Mouse (Mus musculus) cerebellum, adult 8-10 months (tissue): ENCODE measurements around the gene Slc6a15.

Experiments used
- DNase-seq: peaks from one replicate; pipeline ENCODE4 v3.0.0; 2022

The Slc6a15 gene

DNA sequence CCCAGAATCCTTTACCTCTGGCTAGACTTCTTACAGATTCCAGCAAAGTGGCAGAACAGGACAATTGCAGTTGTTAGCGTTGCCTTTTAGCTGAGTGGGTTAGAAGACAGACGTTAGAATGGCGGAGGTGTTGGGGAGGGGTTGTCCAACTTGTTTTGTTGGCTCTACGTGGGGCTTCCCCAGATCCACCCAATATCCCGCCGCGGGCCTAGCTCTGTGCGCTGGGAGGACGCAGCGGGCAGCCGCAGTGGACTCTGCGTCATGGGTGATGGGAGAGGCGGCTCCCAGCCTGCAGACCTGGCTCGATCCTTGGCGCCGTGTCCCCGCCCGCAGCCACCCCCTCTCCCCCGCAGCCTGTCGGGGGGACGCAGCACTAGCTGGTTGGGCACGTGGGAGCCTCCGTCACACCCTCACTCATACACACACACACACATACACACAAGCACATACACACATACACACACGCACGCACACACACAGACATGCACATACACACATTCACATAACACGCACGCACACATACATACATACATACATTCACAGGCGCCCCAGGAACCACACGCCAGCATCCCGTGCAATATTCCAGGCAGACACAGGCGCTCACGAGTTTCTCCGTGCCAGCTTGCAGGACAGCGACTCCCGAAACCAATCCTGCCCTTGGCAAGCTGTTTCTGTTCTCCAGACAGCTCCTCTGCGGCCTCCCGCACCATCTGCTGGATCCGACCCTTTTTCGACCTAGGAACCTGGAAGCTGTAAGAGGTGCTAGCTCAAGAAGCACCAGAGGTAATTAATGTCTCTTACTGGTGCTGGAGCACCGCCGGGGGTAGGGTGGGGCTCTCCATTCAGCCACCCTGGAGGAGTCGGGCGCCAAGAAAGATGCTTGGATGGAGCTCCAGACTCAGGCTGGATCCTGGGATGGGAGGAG is at the start of gene Slc6a15:
Gene Slc6a15 (plus strand): TSS at position 413 of the 925 bp plus-strand sequence.
- peak; percentile 69 for DNase-seq

GRCm38 (mm10) chr10:103321941-103322340 is 45.6 kb upstream of the Slc6a15 start:
- peak; percentile 5 for DNase-seq

DNA sequence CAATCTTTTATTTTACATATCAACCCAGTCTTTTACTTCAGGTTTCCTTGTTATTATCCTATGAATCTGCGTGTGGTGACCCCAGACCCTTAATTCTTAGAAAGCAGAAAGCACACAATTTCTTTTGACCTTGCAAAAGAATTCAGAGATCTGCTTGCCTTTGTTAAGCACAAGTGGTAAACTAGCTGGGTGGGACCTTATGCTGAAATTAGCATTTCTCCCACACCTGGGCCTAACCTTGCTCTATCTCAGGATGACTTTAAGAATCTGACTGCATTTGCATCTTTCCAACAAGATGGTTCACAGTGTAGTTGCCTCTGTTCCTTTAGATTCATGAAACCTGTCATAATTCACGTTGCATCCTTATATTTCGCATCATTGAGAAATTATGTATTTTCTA is 44.2 kb upstream of the Slc6a15 start:
- DNase-seq = no peak

GRCm38 (mm10) chr10:103334306-103334705 is 33.3 kb upstream of the Slc6a15 start:
- DNase-seq = no peak

- no peak for DNase-seq
Measured at GRCm38 (mm10) chr10:103339928-103340327, 27.7 kb upstream of the Slc6a15 start.

GRCm38 (mm10) chr10:103346797-103347196 is 20.8 kb upstream of the Slc6a15 start:
- DNase-seq = no peak

GRCm38 (mm10) chr10:103368296-103369080 is 905 bp downstream of the Slc6a15 start:
- peak; percentile 67 for DNase-seq

GRCm38 (mm10) chr10:103369081-103369420 is 1.5 kb downstream of the Slc6a15 start:
- DNase-seq = peak; percentile 71

DNA sequence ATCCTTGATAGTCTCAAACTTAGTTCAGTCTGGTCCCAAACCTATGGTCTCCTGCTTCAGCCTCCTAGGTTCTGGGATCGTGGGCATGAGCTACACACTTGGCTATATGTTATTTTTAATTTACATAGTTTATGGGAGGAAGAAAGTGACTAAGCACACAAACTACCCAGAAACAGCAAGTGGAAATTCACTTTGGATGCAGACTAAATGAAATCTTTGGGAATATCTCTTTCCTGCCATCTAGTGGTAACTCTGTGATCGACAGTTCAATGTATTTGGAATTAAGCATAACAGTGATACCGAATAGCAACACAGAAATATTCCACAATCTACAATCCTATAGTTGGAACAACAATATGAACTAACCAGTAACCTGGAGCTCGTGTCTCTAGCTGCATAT is 34.6 kb downstream of the Slc6a15 start:
- peak; percentile 46 for DNase-seq

- DNase-seq = no peak
Measured at GRCm38 (mm10) chr10:103427717-103428116, 60.1 kb downstream of the Slc6a15 start.

DNA sequence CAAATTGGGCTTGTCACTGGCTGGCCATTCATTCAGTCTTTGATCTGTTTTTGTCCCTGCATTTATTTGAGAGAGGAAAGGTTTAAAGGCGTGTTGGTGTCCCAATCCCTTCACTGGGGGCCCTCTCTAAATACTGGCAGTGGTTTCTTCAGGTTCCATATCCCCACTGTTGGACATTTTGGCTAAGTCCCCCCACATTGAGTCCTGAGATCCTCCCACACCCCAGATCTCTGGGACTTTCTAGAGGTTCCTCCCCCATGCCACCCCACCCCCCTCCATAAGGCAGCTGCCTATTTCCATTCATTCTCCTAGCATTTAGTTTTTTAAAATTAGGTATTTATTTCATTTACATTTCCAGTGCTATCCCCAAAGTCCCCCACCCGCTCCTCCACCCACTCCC is 75.0 kb downstream of the Slc6a15 start:
- no peak for DNase-seq

- DNase-seq = peak; percentile 32
Measured at GRCm38 (mm10) chr10:103443070-103443469, 75.5 kb downstream of the Slc6a15 start.

GRCm38 (mm10) chr10:103448340-103448739 is 80.8 kb downstream of the Slc6a15 start:
- no peak for DNase-seq

DNA sequence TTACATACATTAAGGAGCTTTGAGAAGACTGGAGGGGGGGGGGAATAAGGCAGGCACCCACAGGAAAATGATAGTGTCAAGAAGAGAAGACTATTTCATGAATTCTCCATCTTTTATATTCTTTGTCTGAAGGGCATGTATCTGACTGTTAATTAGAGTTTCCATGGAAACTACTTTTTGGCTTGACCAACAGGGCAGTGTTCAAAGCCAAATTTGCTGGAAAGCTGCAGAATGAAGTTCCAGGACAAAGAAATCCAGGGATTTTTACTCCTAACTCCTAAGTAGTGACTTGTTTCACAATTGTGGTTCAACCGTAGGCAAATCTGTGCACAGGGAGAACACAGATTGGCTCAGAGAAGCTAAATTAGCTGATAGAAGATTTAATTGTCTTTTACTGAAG is 90.3 kb downstream of the Slc6a15 start:
- no peak for DNase-seq
